In the genomic region with DNA sequence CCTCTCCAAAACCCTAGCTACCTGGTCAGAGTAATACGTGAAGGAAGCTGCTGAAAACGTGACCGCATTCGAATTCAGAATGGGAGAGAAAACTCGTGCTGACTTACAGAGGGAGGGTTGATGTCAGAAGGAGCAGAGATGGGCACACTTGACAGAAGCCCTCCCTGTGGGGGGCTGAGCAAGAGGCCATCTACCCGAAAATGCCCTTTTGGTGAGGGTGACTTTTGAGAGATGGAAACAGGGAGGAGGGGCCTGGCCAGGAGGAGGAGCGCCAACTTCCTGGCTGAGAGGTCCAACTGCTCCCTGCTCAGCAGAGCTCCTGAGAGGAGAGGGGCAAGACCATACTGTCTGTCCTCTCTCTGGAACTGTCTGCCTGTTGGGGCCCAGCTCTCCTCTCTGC, we compare ENCODE assay signal across 14 mouse cellular contexts. TPM values are rescaled to one million over a fixed set of nuclear protein-coding genes. Genes with fewer than 3 reads are reported as not detected.
DNase-seq lines count a peak whose midpoint lies in the region; ATAC-seq and TF ChIP-seq lines count a peak whose summit lies in the region.
"Not testable (repeated sequence)": the region's sequence is repeated elsewhere in the genome, so short reads cannot be mapped to it uniquely, and the experiment has no call there.
"Had no signal": no experiment of that assay in that cellular context is flagged by ENCODE, and none has a peak within 500 bp of the region (broad histone marks: within the 10 kb centered on the region; RNA-seq: fewer than 3 reads in every experiment).

A gene (plus strand): TSS at position 301 of the 400 bp plus-strand sequence.

- H3K4me2 ChIP-seq in embryonic facial prominence, embryonic 12.5 days (replicated peaks): peak within 1 kb of the TSS; percentile 30; the same call in 1 of the 2 replicates
- H3K4me2 ChIP-seq in forebrain, embryonic 16.5 days (ENCODE audit: low read length): peak within 1 kb of the TSS; percentile 39; the same call in 1 of the 2 replicates
- peak within 1 kb of the TSS; percentile 47 for H3K4me2 ChIP-seq in heart, postnatal 0 days (ENCODE audit: low read depth, low read length)
- H3K4me2 ChIP-seq in intestine, embryonic 15.5 days (replicated peaks): peak within 1 kb of the TSS; percentile 47
- peak within 1 kb of the TSS; percentile 51 for H3K4me2 ChIP-seq in limb, embryonic 13.5 days (replicated peaks)
- H3K4me2 ChIP-seq in liver, postnatal 0 days (ENCODE audit: low read depth, low read length): not testable (repeated sequence)
- H3K4me2 ChIP-seq in midbrain, embryonic 14.5 days (ENCODE audit: low read length): 0 out of 2 replicates have a peak within 1 kb of the TSS, but pooled peaks have one; percentile 27
- H3K4me2 ChIP-seq in stomach, embryonic 15.5 days: peak within 1 kb of the TSS; percentile 41

- not testable (repeated sequence) for H3K9ac ChIP-seq in embryonic facial prominence, embryonic 12.5 days; forebrain, embryonic 16.5 days (replicated peaks; ENCODE audit: low read depth, low read length); heart, postnatal 0 days (replicated peaks; ENCODE audit: low read depth, low read length); intestine, embryonic 15.5 days; limb, embryonic 13.5 days; liver, postnatal 0 days (replicated peaks); midbrain, embryonic 14.5 days (replicated peaks; ENCODE audit: low read length); stomach, embryonic 15.5 days

- not testable (repeated sequence) for ATAC-seq in embryonic facial prominence, embryonic 12.5 days (ENCODE audit: insufficient number of reproducible peaks, insufficient read depth, low FRiP score, low TSS enrichment); forebrain, embryonic 16.5 days; heart, postnatal 0 days (ENCODE audit: insufficient read depth, low read depth); intestine, embryonic 15.5 days; limb, embryonic 13.5 days (ENCODE audit: low FRiP score, low read depth); liver, postnatal 0 days; midbrain, embryonic 14.5 days (ENCODE audit: low FRiP score, low TSS enrichment); stomach, embryonic 15.5 days (ENCODE audit: insufficient read depth, low FRiP score, low read depth)

- not testable (repeated sequence) for H3K4me1 ChIP-seq in embryonic facial prominence, embryonic 12.5 days; forebrain, embryonic 16.5 days (replicated peaks; ENCODE audit: control insufficient read depth, insufficient read depth, low read length); heart, postnatal 0 days (ENCODE audit: control insufficient read depth, insufficient read depth); intestine, embryonic 15.5 days (replicated peaks); limb, embryonic 13.5 days; liver, postnatal 0 days (ENCODE audit: insufficient read depth); midbrain, embryonic 14.5 days (ENCODE audit: control insufficient read depth, insufficient read depth, low read length); stomach, embryonic 15.5 days

- DNase-seq in heart, postnatal 0 days (ENCODE audit: low spot score); liver, postnatal 0 days; midbrain, embryonic 14.5 days: not testable (repeated sequence)

- not testable (repeated sequence) for H3K36me3 ChIP-seq in embryonic facial prominence, embryonic 12.5 days; forebrain, embryonic 16.5 days (ENCODE audit: control insufficient read depth, insufficient read depth); heart, postnatal 0 days (replicated peaks; ENCODE audit: control insufficient read depth, insufficient read depth, low read length); intestine, embryonic 15.5 days; limb, embryonic 13.5 days; liver, postnatal 0 days (replicated peaks; ENCODE audit: insufficient read depth, low read length); midbrain, embryonic 14.5 days (ENCODE audit: control insufficient read depth, insufficient read depth, low read length); stomach, embryonic 15.5 days

- TF ChIP-seq EP300 in heart, postnatal 0 days (IDR thresholded peaks at IDR 0.05; ENCODE audit: low read depth); liver, postnatal 0 days (IDR thresholded peaks at IDR 0.05; ENCODE audit: low read depth): not testable (repeated sequence)

- H3K9me3 ChIP-seq in embryonic facial prominence, embryonic 12.5 days; forebrain, embryonic 16.5 days (ENCODE audit: control insufficient read depth, low read length); heart, postnatal 0 days (replicated peaks; ENCODE audit: control insufficient read depth, low read length); intestine, embryonic 15.5 days; limb, embryonic 13.5 days; liver, postnatal 0 days (ENCODE audit: low read length); midbrain, embryonic 14.5 days (ENCODE audit: control insufficient read depth, low read length); stomach, embryonic 15.5 days: not testable (repeated sequence)

- H3K27ac ChIP-seq in embryonic facial prominence, embryonic 12.5 days; forebrain, embryonic 16.5 days (ENCODE audit: low read length); intestine, embryonic 15.5 days; limb, embryonic 13.5 days; midbrain, embryonic 14.5 days (replicated peaks; ENCODE audit: low read depth, low read length); stomach, embryonic 15.5 days: not testable (repeated sequence)
- H3K27ac ChIP-seq in heart, postnatal 0 days (ENCODE audit: low read depth): peak within 1 kb of the TSS; percentile 82
- peak within 1 kb of the TSS; percentile 39; the same call in 1 of the 2 replicates for H3K27ac ChIP-seq in liver, postnatal 0 days (ENCODE audit: low read depth)

- not testable (repeated sequence) for TF ChIP-seq CTCF in heart, postnatal 0 days (IDR thresholded peaks at IDR 0.05; ENCODE audit: low read depth); liver, postnatal 0 days (IDR thresholded peaks at IDR 0.05; ENCODE audit: low read depth)

- H3K4me3 ChIP-seq in embryonic facial prominence, embryonic 12.5 days: 0 out of 2 replicates have a peak within 1 kb of the TSS, but pooled peaks have one; percentile 22
- H3K4me3 ChIP-seq in forebrain, embryonic 16.5 days (replicated peaks; ENCODE audit: low read length); midbrain, embryonic 14.5 days (replicated peaks; ENCODE audit: low read depth, low read length): not testable (repeated sequence)
- peak within 1 kb of the TSS; percentile 28; the same call in 1 of the 2 replicates for H3K4me3 ChIP-seq in heart, postnatal 0 days (ENCODE audit: low read depth, low read length)
- 0 out of 2 replicates have a peak within 1 kb of the TSS, but pooled peaks have one; percentile 16 for H3K4me3 ChIP-seq in intestine, embryonic 15.5 days (replicated peaks)
- H3K4me3 ChIP-seq in limb, embryonic 13.5 days: peak within 1 kb of the TSS; percentile 30
- H3K4me3 ChIP-seq in liver, postnatal 0 days (ENCODE audit: low read depth, low read length): 0 out of 2 replicates have a peak within 1 kb of the TSS, but pooled peaks have one; percentile 19
- H3K4me3 ChIP-seq in stomach, embryonic 15.5 days (replicated peaks): peak within 1 kb of the TSS; percentile 25; the same call in 1 of the 2 replicates

- 16% methylated on average over 5 of the region's 7 CpGs for WGBS in embryonic facial prominence, embryonic 12.5 days
- 36% methylated on average over 3 of the region's 7 CpGs for WGBS in forebrain, embryonic 16.5 days
- WGBS in heart, postnatal 0 days: 9% methylated on average over 3 of the region's 7 CpGs
- 21% methylated on average over 4 of the region's 7 CpGs for WGBS in intestine, embryonic 15.5 days
- WGBS in limb, embryonic 13.5 days: 23% methylated on average over 5 of the region's 7 CpGs
- WGBS in liver, postnatal 0 days (ENCODE audit: insufficient replicate concordance): 0% methylated on average over 1 of the region's 7 CpGs
- 25% methylated on average over 4 of the region's 7 CpGs for WGBS in midbrain, embryonic 14.5 days
- WGBS in stomach, embryonic 15.5 days: 25% methylated on average over 5 of the region's 7 CpGs

- H3K27me3 ChIP-seq in embryonic facial prominence, embryonic 12.5 days; forebrain, embryonic 16.5 days (replicated peaks; ENCODE audit: control insufficient read depth, insufficient read depth, low read length); heart, postnatal 0 days (ENCODE audit: control insufficient read depth, insufficient read depth, low read length); intestine, embryonic 15.5 days (replicated peaks); limb, embryonic 13.5 days; liver, postnatal 0 days (ENCODE audit: insufficient read depth, low read length); midbrain, embryonic 14.5 days (ENCODE audit: control insufficient read depth, insufficient read depth, low read length); stomach, embryonic 15.5 days (replicated peaks): not testable (repeated sequence)

RNA-seq across cellular contexts. Expression of the gene that starts here (rescaled TPM):
- 0.20 and 0.32 TPM in 2 replicates for polyA plus RNA-seq in embryonic facial prominence, embryonic 12.5 days (2016; fragmentation: Nextera tagmentation; extraction: Ambion mirVana)
- polyA plus RNA-seq in forebrain, embryonic 16.5 days (2015; fragmentation: Nextera tagmentation; extraction: Ambion mirVana): not detected in 2 replicates
- total RNA-seq in heart, postnatal 0 days (2014; rRNA removed; ENCODE audit: low replicate concordance): not detected in 2 replicates
- polyA plus RNA-seq in heart, postnatal 0 days (2015; fragmentation: Nextera tagmentation; extraction: Ambion mirVana): 0.22 and 0.41 TPM in 2 replicates
- not detected in 2 replicates for polyA plus RNA-seq in intestine, embryonic 15.5 days (2015; fragmentation: Nextera tagmentation; extraction: Ambion mirVana)
- 0.27 and 0.41 TPM in 2 replicates for polyA plus RNA-seq in limb, embryonic 13.5 days (2015; fragmentation: Nextera tagmentation; extraction: Ambion mirVana)
- not detected in 2 replicates for polyA plus RNA-seq in liver, postnatal 0 days (2015; fragmentation: Nextera tagmentation; extraction: Ambion mirVana)
- polyA plus RNA-seq in midbrain, embryonic 14.5 days (2014; fragmentation: Nextera tagmentation; extraction: Ambion mirVana): not detected in 2 replicates
- polyA plus RNA-seq in stomach, embryonic 15.5 days (2015; fragmentation: Nextera tagmentation; extraction: Ambion mirVana): 0.30 and 0.41 TPM in 2 replicates
- total RNA-seq: G1E; gastrocnemius, postnatal 10 days; layer of hippocampus, postnatal 25 days; left cerebral cortex, postnatal 36 days had no signal
- polyA plus RNA-seq: C2C12; forebrain, embryonic 11.5 days; G1E had no signal
